Mouse (Mus musculus) liver, postnatal 0 days (tissue): ENCODE results near the gene Fgb.

Source experiments
- CTCF ChIP-seq: sonication (generic); IDR thresholded peaks from 2 replicates; pipeline ENCODE4 v1.5.1; 2016; ENCODE audit warnings: antibody characterized with exemption, low read depth
- EP300 ChIP-seq: IDR thresholded peaks from 2 replicates; pipeline ENCODE4 v1.6.1; 2016; ENCODE audit warnings: antibody characterized with exemption, low read depth, mild to moderate bottlenecking

DNA sequence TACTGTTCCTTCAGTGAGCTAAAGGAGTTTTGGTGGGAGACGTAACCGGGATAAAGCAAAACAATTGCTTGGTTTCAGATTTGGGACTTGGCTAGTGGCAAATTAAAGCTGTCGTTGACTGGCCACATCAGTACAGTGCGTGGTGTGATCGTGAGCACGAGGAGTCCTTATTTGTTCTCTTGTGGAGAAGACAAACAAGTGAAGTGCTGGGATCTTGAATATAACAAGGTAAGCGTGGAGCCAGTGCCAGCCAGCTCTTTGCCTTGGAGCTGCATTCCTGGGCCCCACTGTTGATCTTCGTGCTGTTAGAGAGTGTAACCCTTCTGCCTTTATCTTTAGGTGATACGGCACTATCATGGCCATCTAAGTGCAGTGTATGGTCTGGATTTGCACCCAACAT, 18.3 kb upstream of the Fgb start:
- TF ChIP-seq CTCF (no peak), EP300 (no peak)
